Mouse (Mus musculus) neural tube, embryonic 13.5 days (tissue): ENCODE measurements around the gene Fam69b. TPM values are rescaled to one million over a fixed set of nuclear protein-coding genes. Genes with fewer than 3 reads are reported as not detected.

Source experiments
- microRNA counts: library from miRNA; unstranded; fragments of <30 nt; microRNA quantifications from one replicate; lab custom pipeline; 2016
- microRNA-seq: library from miRNA; unstranded; fragments of <30 nt; microRNA quantifications from one replicate; pipeline ENCODE4, GENCODE M21; 2016
- polyA plus RNA-seq: library from polyadenylated mRNA; unstranded; fragments of >200 nt; fragmentation: Nextera tagmentation; extraction: Ambion mirVana; gene quantifications from 2 replicates; pipeline ENCODE4 v1.2.1, GENCODE M21; 2015

Gene Fam69b
- polyA plus RNA-seq, 1 experiment from 2014 or later: 101 TPM

MicroRNAs encoded within 50 kb of the gene (microRNA counts, 519-probe panel; counts per million panel counts)
- 5,013 counts per million, percentile 85 among the panel's probes with 10 or more counts for microRNA mmu-miR-126-3p (lab: Ali Mortazavi, UCI)
- 3,983 counts per million, percentile 63 among the panel's probes with 10 or more counts for microRNA mmu-miR-126-5p (lab: Ali Mortazavi, UCI)

Small RNA genes within 50 kb of the gene (microRNA-seq; reads per million reads assigned to microRNA genes)
- gene Mir126a: not detected
- not detected for gene Mir126b

Other genes starting within 250 kb of the Fam69b start
- gene Snapc4, start 247.8 kb upstream of the Fam69b start, polyA plus RNA-seq: 25.4 and 26.8 TPM in 2 replicates
- 158 and 164 TPM in 2 replicates for gene Entr1, start 239.1 kb upstream of the Fam69b start, polyA plus RNA-seq
- 96.5 and 97.6 TPM in 2 replicates for gene Pmpca, start 239.1 kb upstream of the Fam69b start, polyA plus RNA-seq
- gene Inpp5e, start 219.3 kb upstream of the Fam69b start, polyA plus RNA-seq: 24.6 and 25.5 TPM in 2 replicates
- gene Sec16a, start 183.2 kb upstream of the Fam69b start, polyA plus RNA-seq: 18.4 and 20.7 TPM in 2 replicates
- 19.3 and 20.5 TPM in 2 replicates for gene Notch1, start 111.8 kb upstream of the Fam69b start, polyA plus RNA-seq
- 78.3 and 82.0 TPM in 2 replicates for gene Egfl7, start 48.4 kb upstream of the Fam69b start, polyA plus RNA-seq
- not detected in 2 replicates for gene Gm20532, start 41.8 kb upstream of the Fam69b start, polyA plus RNA-seq
- 6.0 and 7.4 TPM in 2 replicates for gene Agpat2, start 24.0 kb upstream of the Fam69b start, polyA plus RNA-seq
- not detected in 2 replicates for gene Lcn4, start 42.8 kb downstream of the Fam69b start, polyA plus RNA-seq
- not detected in 2 replicates for gene Abo, start 236.5 kb downstream of the Fam69b start, polyA plus RNA-seq